Mouse (Mus musculus) ES-E14 (cell line): ENCODE measurements around the gene Nebl.

ENCODE experiments used
- CHD2 ChIP-seq: IDR thresholded peaks from 2 replicates; pipeline ENCODE4 v1.6.1; 2014; ENCODE audit warnings: mild to moderate bottlenecking, low read depth, low read length, inconsistent platforms
- MAFK ChIP-seq: IDR thresholded peaks from 2 replicates; pipeline ENCODE4 v1.6.1; 2014; ENCODE audit warnings: mild to moderate bottlenecking, low read depth, low read length, inconsistent platforms; ENCODE audit not compliant: insufficient read depth
- ZC3H11A ChIP-seq: IDR thresholded peaks from 2 replicates; pipeline ENCODE4 v1.6.1; 2012; ENCODE audit warnings: low read depth, mild to moderate bottlenecking, inconsistent platforms, low read length, borderline replicate concordance
- ZNF384 ChIP-seq: IDR thresholded peaks from 2 replicates; pipeline ENCODE4 v1.6.1; 2012; ENCODE audit warnings: low read depth, low read length, inconsistent platforms

- TF ChIP-seq ZC3H11A (no peak), MAFK (no peak), ZNF384 (no peak), CHD2 (no peak)
Measured at GRCm38 (mm10) chr2:17711216-17711615, 20.0 kb downstream of the Nebl start.
